Mouse (Mus musculus): ENCODE measurements around the gene Runx1.

Runx1 gene

GRCm38 (mm10) chr16:92793741-92794140 lies 32.2 kb downstream of the Runx1 start:
- no peak for DNase-seq (ENCODE audit: low spot score in 2 of 2)

DNA sequence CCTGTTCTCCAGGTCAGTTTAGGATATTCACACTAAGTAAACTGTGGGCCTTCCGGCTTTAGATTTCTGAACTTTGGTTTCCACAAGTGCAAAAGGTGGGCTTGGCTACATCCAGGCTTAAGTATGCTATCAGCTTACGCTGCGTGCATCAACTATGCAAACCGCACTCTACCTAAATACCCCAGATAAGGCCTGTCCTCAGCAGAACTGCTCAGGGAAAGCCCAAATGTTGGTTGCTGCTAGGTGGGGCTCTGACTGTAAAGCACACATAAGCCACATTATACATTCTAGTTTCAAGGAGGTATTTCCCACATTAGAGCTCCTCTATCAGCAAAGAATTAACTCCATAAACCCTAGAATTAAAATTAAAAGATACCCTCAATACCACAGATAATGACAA lies 33.0 kb downstream of the Runx1 start:
- no peak for DNase-seq (ENCODE audit: low spot score in 2 of 2)

- DNase-seq (ENCODE audit: low spot score in 2 of 2) = no peak
Measured at GRCm38 (mm10) chr16:92790601-92791000, 35.3 kb downstream of the Runx1 start.

DNA sequence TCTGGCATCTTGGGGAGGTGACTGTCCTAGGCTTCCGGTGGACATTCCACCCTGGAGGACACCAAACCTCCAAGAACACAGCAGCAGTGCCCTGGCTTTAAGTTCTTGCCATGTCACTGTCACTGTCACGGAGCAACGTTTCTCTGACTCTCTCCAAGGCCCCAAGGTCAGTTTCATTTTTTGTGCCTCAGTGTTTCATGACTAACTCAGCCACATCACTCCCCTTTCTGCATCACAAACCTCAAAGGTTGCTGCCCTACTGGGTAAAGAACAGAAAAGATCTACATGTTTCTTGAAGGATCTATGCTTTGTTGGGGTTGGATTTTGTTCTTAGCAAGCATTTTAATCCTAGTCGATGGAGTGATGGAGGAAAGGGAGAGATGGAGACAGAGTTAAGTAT lies 36.1 kb downstream of the Runx1 start:
- DNase-seq (ENCODE audit: low spot score in 2 of 2) = no peak

- no peak for DNase-seq (ENCODE audit: low spot score in 2 of 2)
Measured at GRCm38 (mm10) chr16:92788446-92788845, 37.5 kb downstream of the Runx1 start.

DNA sequence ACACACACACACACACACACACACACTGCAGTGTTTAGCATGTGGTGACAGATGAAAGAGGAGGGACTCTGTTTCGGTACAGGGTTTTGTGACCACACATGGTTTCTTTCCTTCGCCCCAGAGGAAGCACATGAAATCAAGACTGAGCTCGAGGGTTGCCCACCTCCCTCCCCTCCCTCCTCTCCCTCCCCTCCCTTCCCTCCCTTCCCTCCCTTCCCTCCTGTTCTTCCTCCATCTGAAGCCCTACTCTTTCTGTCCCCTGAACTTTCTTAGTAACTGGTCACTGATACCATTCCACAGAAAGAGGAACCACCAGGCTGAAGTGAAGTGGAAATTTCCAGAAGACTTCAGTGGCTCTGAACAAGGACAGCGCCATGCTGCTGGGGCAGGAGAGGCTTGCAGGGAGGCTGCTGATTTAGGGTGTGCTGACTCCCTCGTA lies 39.0 kb downstream of the Runx1 start:
- no peak for DNase-seq (ENCODE audit: low spot score in 2 of 2)

DNA sequence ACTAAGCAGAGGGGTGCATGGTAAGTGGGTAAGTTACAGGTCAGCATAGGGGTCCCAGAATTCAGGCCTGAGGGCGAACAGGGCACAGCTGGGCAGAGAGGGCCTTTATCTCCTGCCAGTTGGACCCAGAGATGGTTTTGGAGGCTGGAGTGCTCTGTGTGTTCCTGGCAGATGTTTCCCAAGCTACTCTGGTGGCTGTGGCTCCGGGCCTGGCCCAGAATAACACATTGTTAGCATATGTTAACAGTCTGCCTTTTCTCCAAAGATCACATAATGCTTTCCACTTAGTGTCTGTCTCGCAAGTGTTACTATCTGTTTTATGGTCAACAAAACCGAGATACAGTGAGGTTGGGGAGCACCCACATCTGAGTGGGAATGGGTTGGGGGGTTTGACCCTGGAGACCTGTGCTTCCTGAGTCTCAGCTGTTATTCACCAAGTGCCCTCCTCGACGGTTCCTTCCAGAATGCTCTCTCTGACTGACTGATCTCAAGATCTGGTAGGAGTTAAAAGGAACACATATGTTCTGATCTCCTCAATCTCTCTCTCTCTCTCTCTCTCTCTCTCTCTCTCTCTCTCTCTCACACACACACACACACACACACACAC lies 39.6 kb downstream of the Runx1 start:
- no peak for DNase-seq (ENCODE audit: low spot score in 2 of 2)

DNA sequence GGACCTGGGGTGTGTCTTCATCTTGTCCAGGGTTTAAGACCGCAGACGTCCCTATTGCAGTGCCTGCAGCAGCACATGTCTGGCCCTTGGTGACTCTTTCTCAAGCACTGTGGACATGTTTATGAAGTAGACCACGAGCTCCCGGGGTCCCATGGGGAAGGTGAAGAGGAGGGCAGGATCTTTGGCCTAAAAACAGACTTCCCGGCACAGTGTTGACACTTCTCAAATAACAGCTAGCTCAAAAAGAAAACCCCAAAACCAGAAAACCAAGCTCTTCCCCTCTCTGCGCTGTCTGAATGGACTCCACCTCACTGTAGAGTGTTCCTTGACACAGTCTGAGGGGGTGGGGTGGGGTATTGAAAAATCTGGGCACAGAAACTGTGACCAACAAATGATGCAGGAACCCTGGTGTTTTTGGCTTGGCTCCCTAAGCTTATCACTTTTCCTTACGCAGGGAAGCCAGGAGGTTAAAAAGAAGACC lies 42.3 kb downstream of the Runx1 start:
- no peak for DNase-seq (ENCODE audit: low spot score in 2 of 2)

DNA sequence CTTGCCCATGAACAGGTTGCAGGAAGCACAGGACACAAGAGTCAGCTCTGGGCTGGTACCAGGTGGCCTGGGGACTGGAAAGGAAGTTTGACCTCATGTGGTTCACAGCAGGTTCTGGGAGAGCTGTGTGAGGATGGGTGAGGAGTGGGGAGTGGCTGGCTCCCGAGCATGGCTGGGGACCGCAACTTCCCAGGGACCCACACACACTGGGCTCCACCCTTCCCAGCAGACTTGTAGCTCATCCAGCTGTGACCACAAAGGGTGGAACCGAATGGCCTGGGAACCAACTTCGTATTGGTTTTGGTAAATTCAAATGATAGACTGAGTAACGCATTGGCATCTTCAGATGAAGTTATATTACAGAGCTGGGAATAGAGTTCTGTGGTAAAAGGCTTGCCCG lies 43.5 kb downstream of the Runx1 start:
- DNase-seq (ENCODE audit: low spot score in 2 of 2) = no peak

DNA sequence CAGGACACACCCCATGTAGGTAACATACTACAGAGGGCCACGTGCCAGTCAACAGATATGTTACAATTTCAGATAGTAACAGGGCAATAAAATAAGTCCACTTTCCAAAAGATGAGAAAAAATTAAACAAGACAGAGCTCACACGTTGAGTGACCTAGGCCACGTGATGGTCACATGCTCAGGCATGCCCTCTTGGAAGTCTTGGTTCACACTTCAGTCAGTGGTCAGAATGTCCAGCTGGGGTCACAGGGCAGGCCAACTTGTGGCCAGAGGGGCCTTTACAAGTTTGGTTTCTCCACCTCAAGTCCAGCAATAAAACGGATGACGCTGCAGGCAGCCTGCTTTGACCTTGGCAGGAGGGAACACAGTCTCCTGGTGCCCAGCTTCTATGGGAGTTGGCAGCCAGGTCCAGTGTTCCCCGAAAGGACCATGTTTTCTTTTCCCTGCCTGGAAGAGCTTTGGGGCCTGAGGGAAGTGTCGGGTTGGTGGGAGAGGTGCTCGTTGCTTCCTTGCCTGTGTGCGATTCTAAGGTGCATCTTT lies 46.0 kb downstream of the Runx1 start:
- DNase-seq (ENCODE audit: low spot score in 2 of 2) = no peak

GRCm38 (mm10) chr16:92779175-92779574 lies 46.8 kb downstream of the Runx1 start:
- no peak for DNase-seq (ENCODE audit: low spot score in 2 of 2)

DNA sequence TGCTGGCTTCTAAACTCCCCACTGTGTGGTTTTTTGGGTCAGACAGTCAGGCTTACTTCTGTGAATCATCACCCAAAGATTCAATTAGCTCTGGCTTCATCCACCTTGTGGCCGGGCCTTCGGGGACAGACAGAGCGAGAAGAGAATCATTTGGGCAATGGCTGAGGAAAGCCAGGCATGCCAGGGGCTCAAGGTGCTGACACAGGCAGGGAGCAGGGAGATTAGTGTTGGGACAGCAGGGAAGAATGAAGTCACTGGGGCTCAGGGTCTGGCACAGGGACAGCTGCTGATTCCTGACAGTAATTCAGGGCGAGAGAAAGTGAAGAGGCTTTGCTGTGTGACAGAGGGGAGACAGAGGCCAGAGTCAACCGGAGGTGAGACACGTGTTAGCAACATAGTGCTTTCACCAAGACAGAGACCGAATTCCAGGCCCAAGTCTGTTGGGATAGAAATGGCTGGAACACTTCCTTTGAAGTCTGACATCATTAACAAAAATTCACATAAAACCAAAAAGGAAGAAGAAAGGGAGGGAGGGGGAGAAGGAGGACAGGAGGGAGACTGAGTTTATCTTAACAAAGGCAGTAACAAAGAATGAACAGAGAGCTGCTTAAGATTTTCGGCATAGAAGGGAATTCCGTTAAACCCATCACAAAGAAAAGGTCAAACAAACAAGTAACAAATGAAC lies 47.7 kb downstream of the Runx1 start:
- no peak for DNase-seq (ENCODE audit: low spot score in 2 of 2)

DNA sequence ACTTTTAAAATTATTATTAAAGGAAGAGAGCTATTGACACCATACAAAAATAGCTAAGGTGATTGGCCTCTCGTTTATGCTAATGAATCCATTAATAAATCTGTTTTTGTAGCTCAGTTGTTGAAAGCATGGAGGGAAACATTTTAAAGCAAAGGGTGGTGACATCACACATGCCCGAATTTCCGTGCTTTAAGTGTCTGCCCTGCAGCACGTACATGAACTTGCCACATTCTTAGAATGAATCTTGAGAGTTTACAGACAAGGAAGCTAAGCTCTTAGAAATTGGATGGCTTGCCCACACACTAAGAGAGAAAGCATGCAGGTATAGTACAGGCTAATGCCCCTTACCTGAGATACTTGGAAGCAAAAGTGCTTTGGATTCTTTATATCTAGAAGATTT lies 58.1 kb downstream of the Runx1 start:
- no peak for DNase-seq (ENCODE audit: low spot score in 2 of 2)

DNA sequence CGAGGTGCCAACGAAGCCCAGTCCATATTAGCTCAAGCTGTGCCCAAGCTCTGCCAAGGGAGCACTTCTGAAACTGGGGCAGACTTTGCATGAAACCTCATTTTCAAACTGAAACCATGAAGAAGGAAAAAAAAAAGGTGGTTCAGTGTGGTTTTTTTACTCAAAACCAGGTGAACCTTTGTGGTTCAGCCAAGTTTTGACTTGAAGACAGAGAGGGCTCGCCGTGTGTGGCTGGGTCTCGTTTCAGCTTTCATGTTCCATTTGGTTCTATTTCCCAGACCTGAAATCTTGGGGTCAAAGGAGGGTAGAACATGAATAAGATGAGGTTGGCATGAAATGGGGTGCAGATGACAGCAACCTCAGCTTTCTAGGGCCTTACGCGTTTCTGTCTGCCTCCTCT lies 58.5 kb downstream of the Runx1 start:
- no peak for DNase-seq (ENCODE audit: low spot score in 2 of 2)

DNA sequence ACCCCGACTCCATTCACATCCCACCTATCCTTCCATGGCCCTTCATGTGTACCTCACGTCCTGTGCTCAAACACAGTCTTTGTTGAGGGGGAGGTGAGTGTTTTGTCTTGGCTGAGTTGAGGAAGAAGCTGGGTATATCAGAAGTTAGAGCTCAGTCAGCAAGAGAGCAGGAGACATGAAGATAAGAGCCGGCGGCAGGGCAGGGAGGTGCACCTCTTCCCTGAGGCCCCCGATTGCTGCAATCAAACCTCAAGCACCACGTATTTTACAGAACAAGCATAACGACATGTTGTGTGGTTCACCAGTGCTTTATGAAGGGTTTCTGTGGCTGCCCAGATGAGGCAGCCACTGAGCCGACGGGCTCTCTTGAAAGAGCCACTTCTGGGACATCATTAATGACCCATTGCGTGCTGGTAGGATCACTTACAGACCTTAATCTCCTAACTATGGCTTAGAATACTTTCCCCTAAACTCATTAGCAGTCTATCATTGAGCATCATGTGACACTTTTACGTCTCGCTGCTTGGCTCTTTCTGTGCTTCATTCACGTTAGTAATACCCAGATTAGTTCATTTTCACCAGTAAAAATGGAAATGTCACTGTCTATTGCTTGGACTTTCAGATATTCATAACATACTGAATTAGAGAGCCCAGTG lies 61.1 kb downstream of the Runx1 start:
- DNase-seq (ENCODE audit: low spot score in 2 of 2) = no peak

- DNase-seq (ENCODE audit: low spot score in 2 of 2) = no peak
Measured at GRCm38 (mm10) chr16:92763666-92764065, 62.3 kb downstream of the Runx1 start.

- DNase-seq (ENCODE audit: low spot score in 2 of 2) = no peak
Measured at GRCm38 (mm10) chr16:92761968-92762521, 63.9 kb downstream of the Runx1 start.

DNA sequence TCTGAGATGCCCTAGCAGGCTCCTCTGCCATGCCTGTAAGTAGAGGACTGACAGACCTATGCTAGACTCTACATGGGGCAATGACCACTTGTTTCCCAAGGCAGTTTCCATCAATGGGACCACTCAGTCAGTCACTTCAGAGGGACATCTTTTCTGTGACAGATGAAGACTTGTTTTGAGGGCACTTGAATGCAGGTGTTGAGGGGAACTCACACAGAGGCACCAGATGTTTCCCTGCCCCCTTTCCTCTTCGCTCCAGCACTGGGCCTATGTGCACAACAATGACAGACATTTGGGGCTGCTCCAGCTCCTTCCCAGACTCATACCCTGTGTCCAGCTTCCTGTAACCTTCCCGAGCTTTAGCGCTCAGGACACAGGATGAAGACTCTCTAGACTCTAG lies 65.9 kb downstream of the Runx1 start:
- no peak for DNase-seq (ENCODE audit: low spot score in 2 of 2)

DNA sequence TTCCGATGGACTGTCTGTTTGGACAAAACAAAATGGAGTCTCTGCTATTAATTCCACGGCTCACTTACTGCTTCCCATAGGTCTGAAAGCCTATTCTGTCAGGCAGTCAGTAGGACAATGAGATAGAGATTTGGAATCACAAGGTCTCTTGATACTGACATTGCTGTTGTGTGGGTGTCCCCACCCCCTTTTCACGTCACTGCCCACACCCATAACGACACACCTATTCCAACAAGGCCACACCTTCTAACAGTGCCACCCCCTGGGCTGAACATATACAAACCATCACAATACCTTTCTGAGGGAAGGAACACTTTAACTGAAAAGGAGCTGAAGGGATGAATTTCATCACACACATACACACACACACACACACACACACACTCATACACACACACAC lies 68.4 kb downstream of the Runx1 start:
- no peak for DNase-seq (ENCODE audit: low spot score in 2 of 2)

DNA sequence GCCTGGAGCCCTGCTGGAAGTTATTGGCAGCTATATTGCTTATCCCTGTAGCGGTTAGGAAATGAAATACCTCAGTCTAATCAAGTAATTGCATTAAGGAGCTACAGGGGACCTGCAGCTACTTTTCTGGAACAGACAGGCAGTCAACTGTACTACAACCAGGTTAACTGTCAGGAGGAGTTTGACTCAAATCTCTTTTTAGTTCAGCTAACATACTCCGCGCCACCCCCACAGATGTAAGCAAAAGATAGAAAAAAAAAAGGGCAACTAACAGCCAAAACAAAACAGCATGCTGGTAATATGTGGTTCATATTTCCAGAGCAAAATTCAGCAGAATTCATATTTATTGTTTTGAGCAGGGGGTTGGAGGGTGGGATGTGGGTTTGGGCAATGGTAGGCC lies 72.0 kb downstream of the Runx1 start:
- DNase-seq (ENCODE audit: low spot score in 2 of 2) = no peak

GRCm38 (mm10) chr16:92753139-92753538 lies 72.8 kb downstream of the Runx1 start:
- DNase-seq (ENCODE audit: low spot score in 2 of 2) = no peak

DNA sequence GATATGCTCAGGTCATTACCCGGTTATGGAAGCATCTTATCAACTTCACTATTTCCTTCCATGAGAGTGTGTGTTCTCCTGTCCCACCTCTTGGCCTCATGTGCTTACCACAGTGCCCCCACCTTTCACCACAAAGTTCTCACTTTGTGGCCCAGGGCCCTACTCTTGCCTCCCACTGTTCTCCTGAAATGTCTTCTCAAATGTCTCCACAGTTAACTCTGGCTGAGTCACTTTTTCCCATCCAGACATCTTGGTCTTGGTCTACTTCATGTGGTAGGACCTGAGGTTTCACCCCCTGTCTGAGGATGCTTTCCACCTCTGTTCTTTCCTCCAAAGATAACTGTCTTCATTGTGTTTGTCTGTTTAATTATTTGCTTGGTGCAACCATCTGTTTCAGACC lies 77.7 kb downstream of the Runx1 start:
- DNase-seq (ENCODE audit: low spot score in 2 of 2) = no peak

DNA sequence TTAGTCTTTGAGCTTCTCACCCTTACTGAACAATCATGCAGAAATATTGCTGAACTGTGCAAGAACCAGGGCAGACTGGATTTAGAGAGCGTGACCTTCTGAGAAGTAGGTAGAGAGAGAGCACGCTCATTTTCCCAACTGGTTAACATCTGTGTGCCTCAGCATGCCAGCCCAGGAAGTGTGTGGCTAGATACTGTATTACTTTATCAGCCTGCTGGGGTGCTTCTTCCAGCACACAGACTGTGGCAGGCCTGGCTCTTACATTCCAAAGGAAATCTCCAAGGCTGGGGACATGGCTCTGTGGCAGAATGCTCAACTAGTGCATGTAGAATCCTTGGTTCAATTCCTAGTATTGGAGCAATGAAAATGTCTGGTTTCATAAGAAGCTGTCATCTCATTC lies 78.9 kb downstream of the Runx1 start:
- DNase-seq (ENCODE audit: low spot score in 2 of 2) = no peak

All from urinary bladder, postnatal 4 days (tissue).